Mouse (Mus musculus): ENCODE measurements around the gene Gm21887. TPM values are rescaled to one million over a fixed set of nuclear protein-coding genes. Genes with fewer than 3 reads are reported as not detected.
A peak's percentile ranks its signal among the peaks of the same experiment; 100 is the strongest.
"Not testable (repeated sequence)": the region's sequence is repeated elsewhere in the genome, so short reads cannot be mapped to it uniquely, and the experiment has no call there.

The Gm21887 gene
- total RNA-seq, 2 experiments from 2014 or later: 175 to 177 TPM

DNA sequence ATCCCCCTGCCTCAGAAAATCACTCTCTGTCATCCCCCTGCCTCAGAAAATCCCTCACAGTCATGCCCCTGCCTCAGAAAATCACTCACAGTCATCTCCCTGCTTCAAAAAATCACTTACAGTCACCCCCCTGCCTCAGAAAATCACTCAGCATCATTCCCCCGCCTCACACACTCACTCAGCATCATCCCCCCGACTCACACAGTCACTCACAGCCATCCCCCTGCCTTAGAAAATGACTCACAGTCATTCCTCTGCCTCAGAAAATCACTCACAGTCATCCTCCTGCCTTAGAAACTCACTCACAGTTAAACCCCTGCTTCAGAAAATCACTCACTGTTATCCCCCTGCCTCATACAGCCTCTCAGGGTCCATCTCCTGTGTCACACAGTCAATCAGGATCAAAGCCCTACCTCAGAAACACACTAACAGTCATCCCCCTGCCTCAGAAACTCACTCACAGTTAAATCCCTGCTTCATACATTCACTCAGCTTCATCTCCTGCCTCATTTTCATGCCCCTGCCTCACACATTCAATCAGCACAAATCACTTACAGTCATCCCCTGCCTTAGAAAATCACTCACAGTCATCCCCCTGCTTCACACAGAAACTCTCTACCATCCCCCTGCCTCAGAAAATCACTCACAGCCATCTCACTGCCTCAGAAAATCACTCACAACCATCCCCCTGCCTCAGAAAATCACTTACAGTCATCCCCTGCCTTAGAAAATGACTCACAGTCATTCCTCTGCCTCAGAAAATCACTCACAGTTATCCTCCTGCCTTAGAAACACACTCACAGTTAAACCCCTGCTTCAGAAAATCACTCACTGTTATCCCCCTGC, 14.4 kb upstream of the Gm21887 start:
- intact Hi-C loops (cut with DNase I): not testable (repeated sequence)
- peak in 1 of 2 experiments; percentile 5 for DNase-seq (ENCODE audit: low spot score in 2 of 2)

DNA sequence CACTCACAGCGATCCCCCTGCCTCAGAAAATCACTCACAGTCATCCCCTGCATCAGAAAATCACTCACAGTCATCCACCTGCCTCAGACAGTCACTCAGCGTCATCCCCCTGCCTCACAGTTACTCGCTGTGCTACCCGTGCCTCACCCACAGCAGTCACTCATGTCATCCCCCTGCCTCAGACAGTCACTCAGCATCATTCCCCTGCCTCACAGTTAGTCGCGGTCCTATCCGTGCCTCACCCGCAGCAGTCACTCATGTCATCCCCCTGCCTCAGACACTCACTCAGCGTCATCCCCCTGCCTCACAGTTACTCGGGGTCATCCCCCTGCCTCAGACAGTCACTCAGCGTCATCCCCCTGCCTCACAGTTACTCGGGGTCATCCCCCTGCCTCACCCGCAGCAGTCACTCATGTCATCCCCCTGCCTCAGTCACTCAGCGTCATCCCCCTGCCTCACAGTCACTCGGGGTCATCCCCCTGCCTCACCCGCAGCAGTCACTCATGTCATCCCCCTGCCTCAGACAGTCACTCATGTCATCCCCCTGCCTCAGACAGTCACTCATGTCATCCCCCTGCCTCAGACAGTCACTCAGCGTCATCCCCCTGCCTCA, 13.4 kb upstream of the Gm21887 start:
- not testable (repeated sequence) for DNase-seq (ENCODE audit: low spot score in 2 of 2)

DNA sequence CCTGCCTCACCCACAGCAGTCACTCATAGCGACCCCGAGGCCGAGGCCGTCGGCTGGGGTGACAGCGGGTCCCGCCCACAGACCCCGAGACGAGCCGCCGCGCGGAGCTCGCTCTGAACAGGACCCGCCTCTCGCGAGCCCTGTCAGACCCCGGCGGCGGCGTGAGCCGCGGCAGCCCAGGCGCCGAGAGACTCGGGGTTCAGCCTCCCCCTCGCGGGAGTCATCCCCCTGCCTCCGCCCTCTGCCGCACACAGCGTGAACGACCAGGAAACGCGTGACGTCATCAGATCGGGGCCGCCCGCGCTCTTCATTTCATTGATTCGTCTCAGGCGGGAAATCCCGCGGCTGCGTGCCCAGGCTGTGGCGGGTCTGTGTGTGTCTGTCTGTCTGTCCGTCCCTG, 12.5 kb upstream of the Gm21887 start:
- DNase-seq (ENCODE audit: low spot score in 2 of 2): peak; percentile 93 to 95
- intact Hi-C loops (cut with DNase I): not testable (repeated sequence)

More for the DNA sequence above, 13.4 kb upstream of the Gm21887 start:
- intact Hi-C loops (cut with DNase I): not testable (repeated sequence)

DNA sequence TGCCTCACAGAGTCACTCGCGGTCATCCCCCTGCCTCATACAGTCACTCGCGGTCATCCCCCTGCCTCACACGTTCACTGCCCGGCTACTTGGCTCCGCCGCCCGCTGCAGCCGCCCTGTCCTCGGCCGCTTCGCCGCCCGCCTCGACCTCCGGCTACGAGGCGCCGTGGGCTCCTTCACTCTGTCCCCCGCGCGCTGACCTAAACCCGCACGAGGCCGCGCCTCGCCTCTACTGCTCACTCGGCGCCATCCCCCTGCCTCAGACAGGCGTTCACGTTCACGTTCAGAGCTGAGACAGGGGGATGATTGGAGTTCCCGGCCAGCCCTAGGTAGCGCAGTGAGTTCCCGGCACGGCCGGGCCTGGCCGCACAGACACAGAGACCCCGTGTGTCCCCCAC, 12.0 kb upstream of the Gm21887 start:
- intact Hi-C loops (cut with DNase I); DNase-seq (ENCODE audit: low spot score in 2 of 2): not testable (repeated sequence)

DNA sequence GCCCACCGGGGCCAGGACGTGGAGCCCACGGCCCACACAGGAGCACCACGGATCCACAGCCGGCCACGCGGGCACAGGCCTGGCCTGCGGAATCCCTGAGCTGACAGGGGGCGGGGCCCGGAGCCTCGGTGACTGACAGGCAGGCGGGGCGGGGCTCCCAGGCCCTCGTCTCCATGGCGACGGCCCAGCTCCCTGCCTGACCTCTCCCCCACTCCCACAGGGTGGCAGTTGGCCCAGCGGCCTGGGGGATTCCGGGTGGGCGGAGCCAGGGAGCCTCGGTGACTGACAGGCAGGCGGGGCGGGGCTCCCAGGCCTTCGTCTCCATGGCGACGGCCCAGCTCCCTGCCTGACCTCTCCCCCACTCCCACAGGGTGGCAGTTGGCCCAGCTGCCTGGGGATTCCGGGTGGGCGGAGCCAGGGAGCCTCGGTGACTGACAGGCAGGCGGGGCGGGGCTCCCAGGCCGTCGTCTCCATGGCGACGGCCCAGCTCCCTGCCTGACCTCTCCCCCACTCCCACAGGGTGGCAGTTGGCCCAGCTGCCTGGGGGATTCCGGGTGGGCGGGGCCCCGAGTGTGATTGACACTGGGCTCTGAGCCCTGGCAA, 11.5 kb upstream of the Gm21887 start:
- DNase-seq (ENCODE audit: low spot score in 2 of 2): peak; percentile 100
- intact Hi-C loops (cut with DNase I): not testable (repeated sequence)

DNA sequence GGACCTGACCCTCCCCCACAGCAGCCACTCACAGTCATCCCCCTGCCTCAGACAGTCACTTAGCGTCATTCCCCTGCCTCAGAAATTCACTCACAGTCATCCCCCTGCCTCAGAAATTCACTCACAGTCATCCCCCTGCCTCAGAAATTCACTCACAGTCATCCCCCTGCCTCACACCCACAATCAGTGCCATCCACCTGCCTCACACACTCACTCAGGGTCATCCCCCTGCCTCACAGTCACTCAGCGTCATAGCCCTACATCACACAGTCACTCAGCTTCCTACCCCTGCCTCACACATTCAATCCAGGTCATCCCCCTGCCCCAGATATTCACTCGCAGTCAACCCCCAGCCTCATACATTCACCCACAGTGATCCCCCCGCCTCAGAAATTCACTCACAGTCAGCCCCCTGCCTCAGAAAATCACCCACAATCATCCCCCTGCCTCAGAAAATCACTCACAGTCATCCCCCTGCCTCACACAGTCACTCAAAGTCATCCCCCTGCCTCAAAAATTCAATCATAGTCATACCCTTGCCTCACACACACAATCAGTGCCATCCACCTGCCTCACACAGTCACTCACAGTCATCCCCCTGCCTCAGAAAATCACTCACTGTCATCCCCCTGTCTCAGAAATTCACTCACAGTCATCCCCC, 10.8 kb upstream of the Gm21887 start:
- intact Hi-C loops (cut with DNase I): loop anchor here (1.0 kb wide), 1 partner anchor 7 kb away; no protein-coding TSS in a partner anchor
- DNase-seq (ENCODE audit: low spot score in 2 of 2): not testable (repeated sequence)

DNA sequence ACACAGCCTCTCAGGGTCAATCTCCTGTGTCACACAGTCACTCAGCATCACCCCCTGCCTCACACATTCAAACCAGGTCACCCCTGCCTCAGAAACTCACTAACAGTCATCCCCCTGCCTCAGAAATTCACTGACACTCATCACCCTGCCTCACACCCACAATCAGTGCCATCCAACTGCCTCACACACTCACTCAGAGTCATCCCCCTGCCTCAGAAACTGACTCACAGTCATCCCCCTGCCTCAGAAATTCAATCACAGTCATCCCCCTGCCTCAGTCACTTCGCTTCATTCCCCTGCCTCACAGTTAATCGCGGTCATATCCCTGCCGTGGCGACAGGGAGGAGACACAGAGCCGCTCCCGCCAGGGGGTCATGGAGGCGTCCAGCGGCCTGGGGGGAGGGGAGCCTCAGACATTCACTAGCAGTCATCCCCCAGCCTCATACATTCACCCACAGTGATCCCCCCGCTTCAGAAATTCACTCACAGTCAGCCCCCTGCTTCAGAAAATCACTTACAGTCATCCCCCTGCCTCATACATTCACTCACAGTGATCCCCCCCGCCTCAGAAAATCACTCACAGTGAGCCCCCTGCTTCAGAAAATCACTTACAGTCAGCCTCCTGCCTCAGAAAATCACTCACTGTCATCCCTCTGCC, 10.1 kb upstream of the Gm21887 start:
- intact Hi-C loops (cut with DNase I): loop anchor here (1.0 kb wide), 1 partner anchor 8 kb away; no protein-coding TSS in a partner anchor
- peak in 1 of 2 experiments; percentile 50 for DNase-seq (ENCODE audit: low spot score in 2 of 2)

DNA sequence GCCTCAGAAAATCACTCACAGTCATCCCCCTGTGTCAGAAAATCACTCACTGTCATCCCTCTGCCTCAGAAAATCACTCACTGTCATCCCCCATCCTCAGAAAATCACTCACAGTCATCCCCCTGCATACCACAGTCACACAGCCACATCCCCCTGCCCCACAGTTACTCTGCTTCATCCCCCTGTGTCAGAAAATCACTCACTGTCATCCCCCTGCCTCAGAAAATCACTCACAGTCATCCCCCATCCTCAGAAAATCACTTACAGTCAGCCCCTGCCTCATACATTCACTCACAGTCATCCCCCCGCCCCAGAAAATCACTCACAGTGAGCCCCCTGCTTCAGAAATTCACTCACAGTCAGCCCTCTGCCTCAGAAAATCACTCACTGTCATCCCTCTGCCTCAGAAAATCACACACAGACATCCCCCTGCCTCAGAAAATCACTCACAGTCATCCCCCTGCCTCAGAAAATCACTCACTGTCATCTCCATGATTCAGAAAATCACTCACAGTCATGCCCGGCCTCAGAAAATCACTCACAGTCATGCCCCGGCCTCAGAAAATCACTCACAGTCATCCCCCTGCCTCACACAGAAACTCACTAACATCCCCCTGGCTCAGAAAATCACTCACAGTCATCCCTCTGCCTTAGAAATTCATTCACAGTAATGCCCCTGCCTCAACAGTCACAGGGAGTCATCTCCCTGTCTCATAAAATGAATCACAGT, 9.4 kb upstream of the Gm21887 start:
- intact Hi-C loops (cut with DNase I): loop anchor here (1.0 kb wide), 1 partner anchor 9 kb away; no protein-coding TSS in a partner anchor
- not testable (repeated sequence) for DNase-seq (ENCODE audit: low spot score in 2 of 2)

DNA sequence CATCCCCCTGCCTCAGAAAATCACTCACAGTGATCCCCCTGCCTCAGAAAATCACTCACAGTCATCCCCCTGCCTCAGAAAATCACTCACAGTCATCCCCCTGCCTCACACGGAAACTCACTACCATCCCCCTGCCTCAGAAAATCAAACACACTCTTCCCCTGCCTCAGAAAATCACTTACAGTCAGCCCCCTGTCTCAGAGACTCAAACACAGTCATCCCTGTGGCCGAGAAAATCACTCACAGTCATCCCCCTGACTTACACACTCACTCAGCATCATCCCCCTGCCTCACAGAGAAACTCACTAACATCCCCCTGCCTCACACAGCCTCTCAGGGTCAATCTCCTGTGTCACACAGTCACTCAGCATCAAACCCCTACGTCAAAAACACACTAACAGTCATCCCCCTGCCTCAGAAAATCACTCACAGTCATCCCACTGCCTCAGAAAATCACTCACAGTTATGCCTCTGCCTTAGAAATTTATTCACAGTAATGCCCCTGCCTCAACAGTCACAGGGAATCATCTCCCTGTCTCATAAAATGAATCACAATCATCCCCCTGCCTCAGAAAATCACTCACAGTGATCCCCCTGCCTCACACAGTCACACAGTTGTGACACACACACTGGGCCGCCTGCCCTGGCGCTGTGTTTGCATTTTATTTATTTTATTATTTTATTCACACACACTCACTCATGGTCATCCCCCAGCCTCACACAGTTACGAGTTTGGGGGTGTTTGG, 8.6 kb upstream of the Gm21887 start:
- DNase-seq (ENCODE audit: low spot score in 2 of 2); intact Hi-C loops (cut with DNase I): not testable (repeated sequence)

DNA sequence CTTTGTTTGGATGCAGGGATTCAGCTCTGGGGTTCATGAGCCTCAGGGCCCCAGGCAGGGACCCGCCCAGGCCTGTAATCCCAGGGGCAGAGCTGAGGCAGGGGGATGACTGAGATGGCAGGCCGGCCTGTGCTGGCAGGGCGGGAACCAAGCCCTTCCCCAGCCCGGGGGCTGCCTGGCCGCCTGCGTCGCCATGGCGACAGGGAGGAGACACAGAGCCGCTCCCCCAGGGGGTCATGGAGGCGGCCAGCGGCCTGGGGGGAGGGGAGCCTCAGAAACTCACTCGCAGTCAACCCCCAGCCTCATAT, 8.1 kb upstream of the Gm21887 start:
- DNase-seq (ENCODE audit: low spot score in 2 of 2); intact Hi-C loops (cut with DNase I): not testable (repeated sequence)

DNA sequence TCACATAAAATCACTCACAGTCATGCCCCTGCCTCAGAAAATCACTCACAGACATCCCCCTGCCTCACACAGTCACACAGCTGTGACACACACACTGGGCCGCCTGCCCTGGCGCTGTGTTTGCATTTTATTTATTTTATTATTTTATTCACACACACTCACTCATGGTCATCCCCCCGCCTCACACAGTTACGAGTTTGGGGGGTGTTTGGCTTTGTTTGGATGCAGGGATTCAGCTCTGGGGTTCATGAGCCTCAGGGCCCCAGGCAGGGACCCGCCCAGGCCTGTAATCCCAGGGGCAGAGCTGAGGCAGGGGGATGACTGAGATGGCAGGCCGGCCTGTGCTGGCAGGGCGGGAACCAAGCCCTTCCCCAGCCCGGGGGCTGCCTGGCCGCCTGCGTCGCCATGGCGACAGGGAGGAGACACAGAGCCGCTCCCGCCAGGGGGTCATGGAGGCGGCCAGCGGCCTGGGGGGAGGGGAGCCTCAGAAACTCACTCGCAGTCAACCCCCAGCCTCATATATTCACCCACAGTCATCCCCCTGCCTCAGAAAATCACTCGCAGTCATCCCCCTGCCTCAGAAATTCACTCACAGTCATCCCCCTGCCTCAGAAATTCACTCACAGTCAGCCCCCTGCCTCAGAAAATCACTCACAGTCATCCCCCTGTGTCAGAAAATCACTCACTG, 6.8 kb upstream of the Gm21887 start:
- intact Hi-C loops (cut with DNase I): not testable (repeated sequence)
- DNase-seq (ENCODE audit: low spot score in 2 of 2): peak in 1 of 2 experiments; percentile 61

DNA sequence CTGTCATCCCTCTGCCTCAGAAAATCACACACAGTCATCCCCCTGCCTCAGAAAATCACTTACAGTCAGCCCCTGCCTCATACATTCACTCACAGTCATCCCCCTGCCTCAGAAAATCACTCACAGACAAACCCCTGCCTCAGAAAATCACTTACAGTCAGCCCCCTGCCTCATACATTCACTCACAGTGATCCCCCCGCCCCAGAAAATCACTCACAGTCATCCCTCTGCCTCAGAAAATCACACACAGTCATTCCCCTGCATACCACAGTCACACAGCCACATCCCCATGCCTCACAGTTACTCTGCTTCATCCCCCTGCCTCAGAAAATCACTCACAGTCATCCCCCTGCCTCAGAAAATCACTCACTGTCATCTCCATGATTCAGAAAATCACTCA, 5.9 kb upstream of the Gm21887 start:
- intact Hi-C loops (cut with DNase I): not testable (repeated sequence)

DNA sequence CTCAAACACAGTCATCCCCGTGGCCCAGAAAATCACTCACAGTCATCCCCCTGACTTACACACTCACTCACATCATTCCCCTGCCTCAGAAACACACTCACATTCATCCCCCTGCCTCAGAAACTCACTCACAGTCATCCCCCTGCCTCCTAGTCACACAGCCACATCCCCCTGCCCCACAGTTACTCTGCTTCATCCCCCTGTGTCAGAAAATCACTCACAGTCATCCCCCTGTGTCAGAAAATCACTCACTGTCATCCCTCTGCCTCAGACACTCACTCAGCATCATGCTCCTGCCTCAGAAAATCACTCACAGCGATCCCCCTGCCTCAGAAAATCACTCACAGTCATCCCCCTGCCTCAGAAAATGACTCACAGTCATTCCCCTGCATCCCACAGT, 5.2 kb upstream of the Gm21887 start:
- not testable (repeated sequence) for DNase-seq (ENCODE audit: low spot score in 2 of 2)

More for the DNA sequence above, 5.9 kb upstream of the Gm21887 start:
- not testable (repeated sequence) for DNase-seq (ENCODE audit: low spot score in 2 of 2)

DNA sequence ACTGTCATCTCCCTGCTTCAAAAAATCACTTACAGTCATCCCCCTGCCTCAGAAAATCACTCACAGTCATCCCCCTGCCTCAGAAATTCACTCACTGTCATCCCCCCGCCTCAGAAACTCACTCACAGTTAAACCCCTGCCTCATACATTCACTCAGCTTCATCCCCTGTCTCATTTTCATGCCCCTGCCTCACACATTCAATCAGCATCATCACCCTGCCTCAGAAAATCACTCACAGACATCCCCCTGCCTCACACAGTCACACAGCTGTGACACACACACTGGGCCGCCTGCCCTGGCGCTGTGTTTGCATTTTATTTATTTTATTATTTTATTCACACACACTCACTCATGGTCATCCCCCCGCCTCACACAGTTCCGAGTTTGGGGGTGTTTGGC, 4.7 kb upstream of the Gm21887 start:
- intact Hi-C loops (cut with DNase I); DNase-seq (ENCODE audit: low spot score in 2 of 2): not testable (repeated sequence)

More for the DNA sequence above, 5.2 kb upstream of the Gm21887 start:
- intact Hi-C loops (cut with DNase I): not testable (repeated sequence)

DNA sequence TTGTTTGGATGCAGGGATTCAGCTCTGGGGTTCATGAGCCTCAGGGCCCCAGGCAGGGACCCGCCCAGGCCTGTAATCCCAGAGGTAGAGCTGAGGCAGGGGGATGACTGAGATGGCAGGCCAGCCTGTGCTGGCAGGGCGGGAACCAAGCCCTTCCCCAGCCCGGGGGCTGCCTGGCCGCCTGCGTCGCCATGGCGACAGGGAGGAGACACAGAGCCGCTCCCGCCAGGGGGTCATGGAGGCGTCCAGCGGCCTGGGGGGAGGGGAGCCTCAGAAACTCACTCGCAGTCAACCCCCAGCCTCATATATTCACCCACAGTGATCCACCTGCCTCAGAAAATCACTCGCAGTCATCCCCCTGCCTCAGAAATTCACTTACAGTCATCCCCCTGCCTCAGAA, 4.3 kb upstream of the Gm21887 start:
- intact Hi-C loops (cut with DNase I): not testable (repeated sequence)
- peak in 1 of 2 experiments; percentile 48 for DNase-seq (ENCODE audit: low spot score in 2 of 2)

DNA sequence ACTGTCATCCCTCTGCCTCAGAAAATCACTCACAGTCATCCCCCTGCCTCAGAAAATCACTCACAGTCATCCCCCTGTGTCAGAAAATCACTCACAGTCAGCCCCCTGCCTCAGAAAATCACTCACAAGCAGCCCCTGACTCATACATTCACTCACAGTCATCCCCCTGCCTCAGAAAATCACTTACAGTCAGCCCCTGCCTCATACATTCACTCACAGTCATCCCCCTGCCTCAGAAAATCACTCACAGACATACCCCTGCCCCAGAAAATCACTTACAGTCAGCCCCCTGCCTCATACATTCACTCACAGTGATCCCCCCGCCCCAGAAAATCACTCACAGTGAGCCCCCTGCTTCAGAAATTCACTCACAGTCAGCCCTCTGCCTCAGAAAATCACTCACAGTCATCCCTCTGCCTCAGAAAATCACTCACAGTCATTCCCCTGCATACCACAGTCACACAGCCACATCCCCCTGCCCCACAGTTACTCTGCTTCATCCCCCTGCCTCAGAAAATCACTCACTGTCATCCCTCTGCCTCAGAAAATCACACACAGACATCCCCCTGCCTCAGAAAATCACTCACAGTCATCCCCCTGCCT, 3.7 kb upstream of the Gm21887 start:
- intact Hi-C loops (cut with DNase I); DNase-seq (ENCODE audit: low spot score in 2 of 2): not testable (repeated sequence)

DNA sequence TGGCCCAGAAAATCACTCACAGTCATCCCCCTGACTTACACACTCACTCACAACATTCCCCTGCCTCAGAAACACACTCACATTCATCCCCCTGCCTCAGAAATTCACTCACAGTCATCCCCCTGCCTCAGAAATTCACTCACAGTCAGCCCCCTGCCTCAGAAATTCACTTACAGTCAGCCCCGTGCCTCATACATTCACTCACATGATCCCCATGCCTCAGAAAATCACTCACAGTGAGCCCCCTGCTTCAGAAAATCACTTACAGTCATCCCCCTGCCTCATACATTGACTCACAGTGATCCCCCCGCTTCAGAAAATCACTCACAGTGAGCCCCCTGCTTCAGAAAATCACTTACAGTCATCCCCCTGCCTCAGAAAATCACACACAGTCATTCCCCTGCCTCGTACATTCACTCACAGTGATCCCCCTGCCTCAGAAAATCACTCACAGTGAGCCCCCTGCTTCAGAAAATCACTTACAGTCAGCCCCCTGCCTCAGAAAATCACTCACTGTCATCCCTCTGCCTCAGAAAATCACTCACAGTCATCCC, 2.7 kb upstream of the Gm21887 start:
- intact Hi-C loops (cut with DNase I); DNase-seq (ENCODE audit: low spot score in 2 of 2): not testable (repeated sequence)
